Mouse (Mus musculus) ES-E14 (cell line): ENCODE results near the gene Sh3pxd2a. TPM values are rescaled to one million over a fixed set of nuclear protein-coding genes. Genes with fewer than 3 reads are reported as not detected.
A peak's percentile ranks its signal among the peaks of the same experiment; 100 is the strongest.

Source experiments
- DNase-seq: peaks from one replicate; pipeline ENCODE4 v3.0.0-alpha.2; 2013; ENCODE audit warnings: low read depth, low spot score
- H3K27ac ChIP-seq: 2 replicates; pipeline ENCODE4 v1.5.1; 2012; ENCODE audit warnings: low read depth, mild to moderate bottlenecking, low read length, moderate library complexity, mixed read lengths; ENCODE audit not compliant: poor library complexity, insufficient read depth, severe bottlenecking
- H3K36me3 ChIP-seq: 2 replicates; pipeline ENCODE4 v1.6.1; 2012; ENCODE audit warnings: mild to moderate bottlenecking, low read length, moderate library complexity, mixed read lengths; ENCODE audit not compliant: control insufficient read depth, poor library complexity, insufficient read depth, severe bottlenecking
- H3K4me1 ChIP-seq, 2 experiments: fragments of 150-350 bp in 1 of 2; sonication (generic) in 1 of 2; 2 replicates each; pipeline ENCODE4 v1.6.1; 2012; ENCODE audit warnings: low read length in 2 of 2, mild to moderate bottlenecking in 1 of 2, mixed read lengths in 1 of 2; ENCODE audit not compliant: control insufficient read depth in 2 of 2, insufficient read depth in 2 of 2, poor library complexity in 1 of 2
- H3K4me3 ChIP-seq, 2 experiments: fragments of 150-350 bp in 1 of 2; sonication (generic) in 1 of 2; 2 replicates each; pipeline ENCODE4 v1.5.1; 2012; ENCODE audit warnings: low read length in 2 of 2, low read depth in 1 of 2, mild to moderate bottlenecking in 1 of 2, mixed read lengths in 1 of 2; ENCODE audit not compliant: insufficient read depth in 1 of 2, poor library complexity in 1 of 2, severe bottlenecking in 1 of 2
- H3K9ac ChIP-seq: 2 replicates; pipeline ENCODE4 v1.6.1; 2012; ENCODE audit warnings: low read depth, mild to moderate bottlenecking, low read length, mixed read lengths; ENCODE audit not compliant: poor library complexity, insufficient read depth, severe bottlenecking
- H3K9me3 ChIP-seq: fragments of 150-350 bp; sonication (generic); 2 replicates; pipeline ENCODE4 v1.6.1; 2012; ENCODE audit warnings: low read depth, mild to moderate bottlenecking, low read length; ENCODE audit not compliant: control insufficient read depth, insufficient read depth
- CHD2 ChIP-seq: IDR thresholded peaks from 2 replicates; pipeline ENCODE4 v1.6.1; 2014; ENCODE audit warnings: mild to moderate bottlenecking, low read depth, low read length, inconsistent platforms
- HCFC1 ChIP-seq: IDR thresholded peaks from 2 replicates; pipeline ENCODE4 v1.6.1; 2012; ENCODE audit warnings: low read length, inconsistent platforms, borderline replicate concordance; ENCODE audit not compliant: insufficient read depth
- MAFK ChIP-seq: IDR thresholded peaks from 2 replicates; pipeline ENCODE4 v1.6.1; 2014; ENCODE audit warnings: mild to moderate bottlenecking, low read depth, low read length, inconsistent platforms; ENCODE audit not compliant: insufficient read depth
- ZC3H11A ChIP-seq: IDR thresholded peaks from 2 replicates; pipeline ENCODE4 v1.6.1; 2012; ENCODE audit warnings: low read depth, mild to moderate bottlenecking, inconsistent platforms, low read length, borderline replicate concordance
- ZNF384 ChIP-seq: IDR thresholded peaks from 2 replicates; pipeline ENCODE4 v1.6.1; 2012; ENCODE audit warnings: low read depth, low read length, inconsistent platforms
- in situ Hi-C, 2 experiments: fragments of 600-800 bp; cut with MboI; formaldehyde crosslinking; loops; one replicate each; pipeline ENCODE4 v1.15.1; 2025; ENCODE audit warnings: low sequenced_read_pairs in 2 of 2, inconsistent platforms in 1 of 2; ENCODE audit not compliant: unreplicated experiment in 2 of 2
- total RNA-seq: library from RNA; depleted of rRNA; stranded (reverse); fragments of 300-350 nt; gene quantifications from 2 replicates; pipeline ENCODE4 v1.2.3, GENCODE M21; 2012

Sh3pxd2a gene
- total RNA-seq, 1 experiment = 13.0 TPM

DNA sequence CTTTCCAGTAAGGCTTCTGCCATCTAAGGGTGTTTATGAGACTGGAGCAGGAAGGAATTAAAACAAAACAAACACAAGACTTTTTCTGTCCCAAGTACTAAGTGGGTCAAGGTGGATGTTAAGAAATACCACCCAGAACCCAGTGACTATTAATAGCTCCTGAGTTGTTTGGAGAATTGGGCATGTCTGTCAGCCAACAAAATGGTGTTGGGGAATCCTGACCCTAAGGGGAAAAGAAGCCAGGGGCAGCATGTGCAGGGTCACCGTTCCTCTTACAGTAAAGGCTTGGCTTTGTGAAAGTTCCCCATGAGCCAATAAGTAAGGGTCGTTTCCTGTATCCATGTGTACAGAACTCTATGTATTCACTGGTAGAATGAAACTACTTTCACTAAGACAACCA is 209.2 kb downstream of the Sh3pxd2a start:
- Histone ChIP-seq H3K9ac (no peak overlapping the region), H3K4me3 (no peak overlapping the region), H3K4me1 (peaks cover 0 to 9% of the 10 kb centered on the region in 2 experiments; a peak in 2 of 4 replicates), H3K27ac (no peak overlapping the region), H3K36me3 (peaks cover 5% of the 10 kb centered on the region; the same call in 1 of the 2 replicates), H3K9me3 (no peaks in the 10 kb centered on the region)
- in situ Hi-C loops = no loop called here
- no peak for TF ChIP-seq ZC3H11A
- TF ChIP-seq ZNF384 = no peak
- no peak for TF ChIP-seq CHD2
- TF ChIP-seq MAFK = no peak
- no peak for TF ChIP-seq HCFC1
- DNase-seq = no peak

DNA sequence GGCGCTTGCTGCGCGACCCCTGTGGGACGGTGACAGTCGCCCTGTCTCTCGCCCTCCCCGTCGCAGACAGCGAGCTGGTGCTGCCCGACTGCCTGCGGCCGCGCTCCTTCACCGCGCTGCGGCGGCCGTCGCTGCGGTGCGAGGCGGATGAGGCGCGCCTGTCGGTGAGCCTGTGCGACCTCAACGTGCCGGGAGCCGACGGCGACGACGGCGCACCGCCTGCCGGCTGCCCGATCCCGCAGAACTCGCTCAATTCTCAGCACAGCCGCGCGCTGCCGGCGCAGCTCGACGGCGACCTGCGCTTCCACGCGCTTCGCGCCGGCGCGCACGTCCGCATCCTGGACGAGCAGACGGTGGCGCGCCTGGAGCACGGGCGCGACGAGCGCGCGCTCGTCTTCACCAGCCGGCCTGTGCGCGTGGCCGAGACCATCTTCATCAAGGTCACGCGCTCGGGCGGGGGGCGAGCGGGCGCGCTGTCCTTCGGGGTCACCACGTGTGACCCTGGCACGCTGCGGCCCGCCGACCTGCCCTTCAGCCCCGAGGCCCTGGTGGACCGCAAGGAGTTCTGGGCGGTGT is 211.1 kb downstream of the Sh3pxd2a start:
- Histone ChIP-seq H3K9ac (peak overlapping the region; percentile 65), H3K4me1 (peaks cover 2 to 9% of the 10 kb centered on the region in 2 experiments; a peak in 2 of 4 replicates), H3K27ac (no peak overlapping the region), H3K36me3 (peaks cover 3% of the 10 kb centered on the region; the same call in 1 of the 2 replicates), H3K9me3 (no peaks in the 10 kb centered on the region), H3K4me3 (peak overlapping the region; percentile 62 to 70)
- in situ Hi-C loops = no loop called here
- peak; percentile 28 for DNase-seq
- TF ChIP-seq MAFK (no peak), ZC3H11A (no peak), ZNF384 (no peak), CHD2 (no peak), HCFC1 (no peak)

DNA sequence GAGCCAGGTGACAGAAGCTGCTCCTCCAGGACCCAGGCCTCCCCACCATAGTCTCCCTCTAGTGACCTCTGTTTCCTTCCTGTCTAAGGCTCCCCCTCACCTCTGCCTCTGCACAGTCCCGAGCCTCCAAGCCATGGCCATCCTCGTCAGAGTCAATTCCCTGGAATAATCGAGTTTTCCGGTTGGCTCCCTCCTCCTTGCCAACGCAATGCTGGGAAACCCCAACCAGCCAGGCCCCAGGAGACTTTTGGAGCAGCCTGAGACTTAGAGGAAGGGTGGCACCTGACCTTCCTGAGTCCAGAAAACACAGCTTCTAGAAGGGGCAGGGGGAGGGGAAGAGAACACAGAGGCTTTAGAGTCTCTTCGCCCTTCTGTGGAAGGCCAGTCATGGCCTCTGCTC is 213.3 kb downstream of the Sh3pxd2a start:
- H3K4me3 ChIP-seq = no peak overlapping the region
- DNase-seq = no peak
- no peaks in the 10 kb centered on the region for H3K36me3 ChIP-seq
- peaks cover 2 to 15% of the 10 kb centered on the region in 2 experiments; a peak in 3 of 4 replicates for H3K4me1 ChIP-seq
- H3K27ac ChIP-seq = no peak overlapping the region
- TF ChIP-seq CHD2 (no peak), ZNF384 (no peak), HCFC1 (no peak), MAFK (no peak), ZC3H11A (no peak)
- in situ Hi-C loops = no loop called here
- H3K9me3 ChIP-seq = no peaks in the 10 kb centered on the region
- no peak overlapping the region for H3K9ac ChIP-seq

DNA sequence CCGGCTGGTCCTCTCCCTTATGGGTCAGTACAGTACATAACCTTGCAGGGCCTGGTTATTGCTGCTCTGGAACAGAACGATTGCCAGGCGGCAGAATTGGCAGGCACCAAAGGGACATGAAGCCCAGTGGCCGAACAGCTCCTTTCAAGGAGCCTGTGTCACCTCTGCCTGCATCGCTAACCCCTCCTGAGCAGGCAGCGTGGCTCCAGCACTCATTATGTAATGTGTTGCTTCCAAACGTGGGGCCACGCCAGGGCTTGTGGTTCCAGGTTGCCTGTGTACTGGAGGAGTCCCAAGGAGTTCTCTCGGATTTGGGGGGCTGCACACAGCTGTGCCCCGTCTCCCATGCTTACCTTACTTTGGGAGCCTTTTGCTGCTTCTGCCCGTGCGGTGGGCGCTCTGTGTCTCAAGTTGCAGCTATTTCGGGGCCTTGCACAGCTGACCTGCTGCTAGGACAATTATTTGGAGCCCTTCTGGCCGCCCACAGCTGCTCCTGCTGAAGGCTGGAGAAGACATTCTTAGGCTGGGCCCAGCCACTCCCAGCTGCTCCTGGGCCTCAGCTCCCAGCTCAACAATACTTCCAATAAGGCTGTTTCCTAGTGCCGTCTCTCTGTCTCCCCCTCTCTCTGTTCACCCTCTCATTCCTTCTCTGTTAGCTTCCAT is 215.2 kb downstream of the Sh3pxd2a start:
- no peak for TF ChIP-seq HCFC1
- no peak for TF ChIP-seq ZNF384
- in situ Hi-C loops = no loop called here
- Histone ChIP-seq H3K27ac (no peak overlapping the region), H3K36me3 (no peaks in the 10 kb centered on the region), H3K4me3 (no peak overlapping the region), H3K9me3 (no peaks in the 10 kb centered on the region), H3K9ac (peak overlapping the region; percentile 17; the same call in 1 of the 2 replicates), H3K4me1 (peaks cover 2 to 13% of the 10 kb centered on the region in 2 experiments; a peak in 3 of 4 replicates)
- no peak for DNase-seq
